Mouse (Mus musculus): ENCODE results near the gene Trpm4.

DNA sequence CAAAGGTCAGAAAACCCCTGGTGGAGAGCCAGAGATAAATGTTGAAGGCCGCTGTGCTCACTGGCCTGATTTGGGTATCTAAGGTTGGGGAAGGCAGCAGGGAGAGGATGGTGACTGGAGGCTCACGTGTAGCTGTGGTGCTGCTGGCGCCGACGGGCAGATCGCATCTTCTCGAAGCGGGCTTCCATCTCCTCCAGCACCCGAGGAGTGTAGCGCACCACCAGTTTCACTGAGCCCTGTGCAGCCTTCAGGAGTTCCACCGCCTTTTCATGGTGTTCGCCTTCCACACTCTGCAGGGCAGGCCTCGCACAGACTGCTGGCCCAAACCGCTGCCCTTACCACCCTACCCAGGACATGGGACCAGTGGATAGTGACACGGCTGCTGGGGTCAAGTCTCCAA, 34.6 kb upstream of the Trpm4 start:
- TF ChIP-seq EP300 (IDR thresholded peaks at IDR 0.05; ENCODE audit: insufficient read depth, low read depth, low read length), result no peak
- no peak for TF ChIP-seq CTCF (IDR thresholded peaks at IDR 0.05; ENCODE audit: low read depth, low read length)
- no peak for TF ChIP-seq POLR2A (IDR thresholded peaks at IDR 0.05; ENCODE audit: insufficient read depth, low read length)

Measured in ES-Bruce4 (cell line).